Mouse (Mus musculus): ENCODE results near the gene Pacs1.
"Not testable (repeated sequence)": the region's sequence is repeated elsewhere in the genome, so short reads cannot be mapped to it uniquely, and the experiment has no call there.

Gene Pacs1

DNA sequence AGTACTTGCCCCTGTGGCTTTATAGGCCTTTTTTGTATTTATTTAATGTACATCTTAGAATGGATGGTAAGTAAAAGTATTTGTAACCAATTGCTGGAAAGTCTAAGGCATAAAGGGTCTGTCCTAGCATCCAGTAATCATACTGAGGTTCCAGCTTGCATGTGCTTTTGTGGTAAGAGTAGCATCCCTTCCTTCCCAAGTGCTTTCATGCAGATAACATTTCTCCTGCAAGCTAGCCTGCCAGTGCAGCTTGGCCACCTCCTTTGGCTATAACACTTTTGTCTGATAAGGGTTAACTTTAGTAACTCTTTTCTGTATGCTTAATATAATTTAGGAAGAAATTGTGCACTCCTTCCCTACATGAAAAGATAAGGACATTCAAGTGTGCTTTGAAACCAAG is 4.9 kb downstream of the Pacs1 start:
- in situ Hi-C loops (cut with MboI), result no loop called here

DNA sequence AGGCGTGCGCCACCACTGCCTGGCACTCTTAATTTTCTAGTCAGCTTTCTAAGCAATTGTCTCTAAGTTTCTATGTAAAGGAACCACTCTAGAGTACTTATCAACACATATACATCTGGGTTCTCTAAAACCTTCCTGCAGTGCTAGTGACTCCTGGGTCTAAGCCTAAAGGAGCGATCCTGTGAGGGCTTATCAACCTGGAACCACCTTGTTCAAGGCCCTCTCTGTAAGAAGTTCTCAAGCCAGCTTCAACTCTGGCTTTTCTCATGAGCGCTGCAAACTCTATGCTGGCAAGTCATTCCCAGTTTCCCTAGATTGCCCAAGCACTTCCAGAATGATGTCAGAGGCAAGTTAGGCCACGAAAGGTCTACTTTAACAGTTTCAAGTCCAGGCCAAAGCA is 5.9 kb downstream of the Pacs1 start:
- in situ Hi-C loops (cut with MboI), result no loop called here

DNA sequence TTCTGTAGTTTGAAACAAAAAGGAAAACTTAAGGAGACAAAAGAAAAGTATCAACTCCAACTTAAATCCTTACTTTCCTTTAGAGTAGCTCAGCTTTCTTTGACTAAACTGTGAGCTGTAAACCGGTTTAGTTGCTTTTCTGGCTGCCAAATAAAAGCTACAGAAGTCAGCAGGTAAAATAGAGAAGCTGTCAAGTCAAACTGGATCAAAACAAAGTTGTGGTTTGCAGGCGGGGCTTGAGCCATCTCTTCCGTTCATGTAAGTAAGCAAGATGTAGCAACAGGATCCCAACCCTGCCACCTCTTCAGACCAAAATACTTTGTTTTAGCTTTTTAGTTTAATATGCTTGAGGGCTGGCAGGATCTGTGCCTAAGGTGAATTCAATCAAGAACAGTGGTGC is 15.8 kb downstream of the Pacs1 start:
- in situ Hi-C loops (cut with MboI), result no loop called here

DNA sequence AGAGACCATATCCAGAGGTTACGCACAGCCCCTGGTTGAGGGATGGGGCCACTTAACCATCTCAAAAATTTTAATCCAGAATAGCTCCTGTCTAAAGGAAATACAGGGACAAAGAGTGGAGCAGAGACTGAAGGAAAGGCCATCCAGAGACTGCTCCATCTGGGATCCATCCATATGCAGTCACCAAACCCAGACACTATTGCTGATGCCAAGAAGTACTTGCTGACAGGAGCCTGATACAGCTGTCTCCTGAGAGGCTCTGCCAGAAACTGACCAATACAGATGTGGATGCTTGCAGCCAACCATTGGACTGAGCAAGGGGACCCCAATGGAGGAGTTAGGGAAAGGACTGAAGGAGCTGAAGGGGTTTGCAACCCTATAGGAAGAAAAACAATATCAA is 35.9 kb downstream of the Pacs1 start:
- in situ Hi-C loops (cut with MboI), result not testable (repeated sequence)

DNA sequence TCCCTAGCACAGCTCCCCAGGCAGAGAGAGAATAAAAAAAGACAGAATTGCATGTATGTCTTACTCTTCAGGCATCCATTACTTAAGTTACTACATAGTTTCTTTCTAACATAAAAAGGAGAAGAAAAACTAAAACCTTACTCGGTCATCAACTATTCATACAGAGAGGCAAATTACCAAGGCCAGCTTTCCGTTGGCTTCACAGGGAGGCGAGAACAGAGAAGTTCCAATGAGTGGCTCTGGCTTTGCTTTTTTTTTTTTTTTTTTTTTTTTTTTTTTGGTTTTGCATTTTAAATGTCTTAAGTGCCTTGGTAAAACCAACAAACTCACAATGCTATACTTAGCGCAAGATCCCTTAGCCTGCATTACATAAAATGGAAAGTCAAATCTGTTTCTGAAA is 40.2 kb downstream of the Pacs1 start:
- in situ Hi-C loops (cut with MboI), result no loop called here

DNA sequence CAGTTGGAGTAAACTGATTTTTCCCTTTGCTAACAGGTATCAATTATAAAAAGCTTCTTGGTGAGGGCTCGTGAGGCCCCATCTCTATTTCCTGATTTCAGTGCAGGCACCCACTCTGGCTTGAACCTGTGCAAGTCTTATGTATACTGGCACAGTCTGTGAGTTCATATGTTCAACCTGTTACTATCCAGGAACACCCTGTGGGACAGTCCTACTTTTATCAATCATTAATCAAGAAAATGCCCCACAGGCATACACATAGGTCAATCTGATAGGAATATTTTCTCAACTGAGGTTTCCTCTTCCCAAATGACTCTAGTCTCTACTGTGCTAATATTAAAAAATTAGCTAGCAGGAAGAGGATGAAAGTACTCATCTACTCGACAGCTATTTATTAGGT is 42.8 kb downstream of the Pacs1 start:
- in situ Hi-C loops (cut with MboI), result no loop called here

DNA sequence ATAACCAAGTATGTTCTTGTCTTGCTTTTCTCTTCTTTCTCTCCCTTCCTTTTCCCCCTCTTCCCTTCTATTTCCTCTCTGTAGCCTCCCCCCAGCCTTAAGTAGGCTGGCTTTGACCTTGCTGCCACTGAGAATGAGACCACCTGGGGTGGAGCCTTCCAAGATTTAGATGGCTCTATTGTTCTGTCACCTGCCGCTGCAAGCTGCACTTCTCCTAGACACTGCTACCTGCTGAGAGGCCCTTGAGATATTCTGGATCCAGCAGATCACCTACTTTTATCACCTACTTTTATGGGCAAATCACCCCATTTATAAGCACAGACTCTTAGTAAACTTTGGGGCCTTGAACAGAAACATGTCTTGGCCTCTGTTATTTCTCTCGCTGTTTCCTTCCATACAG is 48.3 kb downstream of the Pacs1 start:
- in situ Hi-C loops (cut with MboI), result no loop called here

DNA sequence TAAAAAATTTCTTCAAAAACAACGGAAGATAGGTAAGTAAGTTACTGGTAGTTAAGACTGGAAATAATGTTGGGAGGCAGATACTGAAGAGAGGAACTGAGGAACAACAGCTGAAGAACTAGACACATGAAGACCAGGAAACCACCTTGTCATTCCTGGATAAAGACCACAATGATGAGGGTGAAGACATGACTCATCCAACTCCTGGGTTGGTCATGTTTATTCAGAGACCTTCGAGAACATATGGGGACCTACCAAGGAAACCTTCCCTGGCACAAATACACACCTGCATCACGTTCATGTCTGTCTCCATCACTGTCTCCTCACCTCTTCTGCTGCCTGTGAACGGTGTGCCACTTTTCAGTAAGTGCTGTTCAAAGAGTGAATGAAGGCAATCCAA is 48.8 kb downstream of the Pacs1 start:
- in situ Hi-C loops (cut with MboI), result no loop called here

DNA sequence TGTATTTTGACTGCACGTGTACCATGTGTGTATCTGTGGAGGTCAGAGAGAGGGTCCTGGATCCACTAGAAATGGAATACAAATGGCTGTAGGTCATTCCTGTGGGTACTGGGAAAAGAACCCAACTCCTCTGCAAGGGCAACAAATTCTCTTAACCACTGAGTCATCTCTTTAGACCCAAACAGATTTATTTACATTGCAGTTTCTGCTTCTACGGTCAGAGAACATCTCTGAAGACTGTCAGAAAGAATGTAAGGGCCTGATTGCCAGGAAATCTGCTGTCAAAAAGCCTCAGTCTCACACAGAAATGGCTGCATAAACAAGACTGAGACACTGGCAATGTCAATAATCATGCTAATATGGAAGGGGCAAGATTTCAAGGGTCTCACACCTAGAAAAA is 51.0 kb downstream of the Pacs1 start:
- in situ Hi-C loops (cut with MboI), result no loop called here

DNA sequence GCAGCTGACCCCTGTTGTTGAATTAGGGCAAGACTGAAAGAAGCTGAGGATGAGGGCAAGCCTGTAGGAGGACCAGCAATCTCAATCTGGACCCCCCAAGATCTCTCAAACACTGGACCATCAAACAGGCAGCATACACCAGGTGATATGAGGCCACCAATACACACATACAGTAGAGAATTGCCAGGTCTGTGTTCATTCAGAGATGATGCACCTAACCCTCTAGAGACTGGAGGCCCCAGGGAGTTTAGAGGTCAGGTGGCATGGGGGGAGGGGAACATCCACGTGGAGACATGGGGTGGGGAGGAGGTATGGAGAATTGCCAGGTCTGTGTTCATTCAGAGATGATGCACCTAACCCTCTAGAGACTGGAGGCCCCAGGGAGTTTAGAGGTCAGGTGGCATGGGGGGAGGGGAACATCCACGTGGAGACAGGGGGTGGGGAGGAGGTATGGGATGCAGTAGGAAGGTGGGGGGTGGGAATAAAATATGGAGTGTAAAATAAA is 51.6 kb downstream of the Pacs1 start:
- in situ Hi-C loops (cut with MboI), result not testable (repeated sequence)

DNA sequence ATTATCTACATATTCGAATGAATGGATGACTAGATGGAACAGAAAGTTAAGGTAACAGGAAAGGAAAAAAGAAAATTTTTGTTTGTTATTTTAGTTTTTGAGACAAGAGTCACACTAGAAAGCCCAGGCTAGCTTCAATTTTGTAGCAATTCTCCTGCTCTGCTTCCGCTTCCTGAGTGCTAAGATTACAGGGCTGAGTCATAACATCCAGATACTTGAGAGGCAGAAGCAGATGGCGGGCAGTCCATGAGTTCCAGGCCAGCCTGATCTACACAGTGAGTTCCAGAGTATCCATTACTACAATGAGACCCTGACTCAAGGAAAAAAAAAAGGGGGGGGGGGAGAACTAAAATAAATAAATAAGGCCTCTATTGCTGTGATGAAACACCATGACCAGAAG is 52.5 kb downstream of the Pacs1 start:
- in situ Hi-C loops (cut with MboI), result no loop called here

DNA sequence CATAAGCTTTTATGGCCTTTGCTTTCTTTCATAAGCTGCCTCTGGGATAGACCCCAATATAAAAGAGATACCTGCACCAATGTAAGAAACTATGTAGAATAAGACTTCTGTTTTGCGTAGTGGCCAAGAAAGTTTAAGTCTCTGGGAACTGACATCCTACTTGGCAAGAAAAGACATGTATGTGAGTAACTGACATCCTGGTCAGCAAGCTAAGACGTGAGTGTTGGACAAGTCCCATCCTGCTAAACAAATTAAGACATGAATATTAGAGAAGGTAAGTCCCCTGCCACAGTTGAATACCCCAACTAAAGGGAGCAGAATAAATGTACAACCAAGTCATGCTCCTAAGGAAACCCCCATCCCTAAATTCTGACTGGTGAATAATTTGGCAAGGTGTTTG is 71.2 kb downstream of the Pacs1 start:
- in situ Hi-C loops (cut with MboI), result no loop called here

DNA sequence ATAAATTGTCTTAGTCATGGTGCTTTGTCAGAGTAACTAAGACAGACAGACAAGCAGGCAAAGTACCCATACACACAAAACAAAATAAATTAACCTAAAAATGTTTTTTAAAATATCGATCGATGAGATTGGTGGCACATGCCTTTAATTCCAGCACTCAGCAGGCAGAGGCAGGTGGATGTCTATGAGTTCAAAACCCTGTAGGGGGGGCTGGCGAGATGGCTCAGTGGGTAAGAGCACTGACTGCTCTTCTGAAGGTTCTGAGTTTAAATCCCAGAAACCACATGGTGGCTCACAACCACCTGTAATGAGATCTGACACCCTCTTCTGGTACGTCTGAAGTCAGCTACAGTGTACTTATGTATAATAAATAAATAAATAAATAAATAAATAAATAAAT is 72.3 kb downstream of the Pacs1 start:
- in situ Hi-C loops (cut with MboI), result not testable (repeated sequence)

DNA sequence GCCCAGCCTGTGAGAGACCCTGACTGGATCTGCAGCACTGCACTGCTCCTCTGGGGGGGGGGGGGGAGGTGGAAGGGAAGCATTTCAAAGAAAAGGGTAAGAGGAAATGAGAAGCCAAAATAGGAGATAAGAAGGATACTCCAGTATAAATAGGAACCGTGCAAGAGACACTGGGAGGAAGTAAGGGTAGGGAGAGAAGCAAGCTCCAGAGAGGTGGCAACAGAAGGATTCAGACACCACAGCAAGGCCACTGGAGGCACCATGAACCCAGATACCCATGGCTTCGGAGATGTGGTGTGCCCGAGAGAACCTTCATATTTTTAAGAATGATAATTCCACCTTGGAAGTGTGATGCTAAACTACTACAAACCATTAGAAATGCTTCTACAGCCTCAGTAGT is 74.4 kb downstream of the Pacs1 start:
- in situ Hi-C loops (cut with MboI), result no loop called here

DNA sequence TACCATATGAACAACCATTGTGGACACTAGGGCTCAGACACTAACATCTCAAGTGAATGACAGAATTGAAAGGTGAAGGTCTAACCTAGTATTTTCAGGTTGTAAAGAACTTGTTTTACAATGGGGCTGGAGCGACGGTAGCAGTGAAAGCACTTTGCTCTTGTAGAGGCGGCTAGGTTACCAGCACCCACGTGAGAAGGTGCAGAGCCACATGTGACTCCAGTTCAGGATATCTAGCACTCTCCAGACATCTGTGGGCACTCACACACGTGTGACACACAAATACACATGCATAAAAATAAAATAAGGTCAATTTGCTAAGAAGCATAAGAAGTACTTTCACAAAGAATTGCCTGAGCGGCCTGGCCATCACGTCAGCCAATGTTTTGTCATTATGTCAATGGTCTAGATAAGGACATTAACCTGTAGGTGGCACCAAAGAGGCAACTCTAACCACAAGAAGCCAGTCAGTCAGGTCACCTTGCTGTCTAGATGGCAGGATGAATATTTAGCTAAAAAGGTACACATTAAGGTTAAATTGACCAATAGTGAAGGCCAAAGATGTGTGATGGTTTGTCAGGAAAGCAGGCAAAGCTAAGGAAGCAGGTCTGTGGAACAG is 77.4 kb downstream of the Pacs1 start:
- in situ Hi-C loops (cut with MboI), result no loop called here

DNA sequence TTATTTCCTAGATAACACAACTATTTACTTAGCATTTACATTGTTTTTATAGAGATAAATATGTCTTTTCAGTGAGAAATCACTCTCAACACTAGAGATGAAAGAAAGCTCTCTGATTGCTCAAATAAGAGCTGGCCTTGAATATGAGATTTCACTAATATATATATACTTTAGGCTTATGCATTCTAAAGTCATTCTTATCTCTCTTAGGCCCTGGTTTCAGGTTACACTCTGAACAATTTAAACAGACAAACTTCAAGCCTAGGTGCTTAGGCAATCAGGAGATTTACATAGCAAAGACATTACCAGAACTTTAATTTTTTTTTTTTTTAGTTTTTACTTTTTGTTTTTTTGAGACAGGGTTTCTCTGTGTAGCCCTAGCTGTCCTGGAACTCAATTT is 80.5 kb downstream of the Pacs1 start:
- in situ Hi-C loops (cut with MboI), result no loop called here

DNA sequence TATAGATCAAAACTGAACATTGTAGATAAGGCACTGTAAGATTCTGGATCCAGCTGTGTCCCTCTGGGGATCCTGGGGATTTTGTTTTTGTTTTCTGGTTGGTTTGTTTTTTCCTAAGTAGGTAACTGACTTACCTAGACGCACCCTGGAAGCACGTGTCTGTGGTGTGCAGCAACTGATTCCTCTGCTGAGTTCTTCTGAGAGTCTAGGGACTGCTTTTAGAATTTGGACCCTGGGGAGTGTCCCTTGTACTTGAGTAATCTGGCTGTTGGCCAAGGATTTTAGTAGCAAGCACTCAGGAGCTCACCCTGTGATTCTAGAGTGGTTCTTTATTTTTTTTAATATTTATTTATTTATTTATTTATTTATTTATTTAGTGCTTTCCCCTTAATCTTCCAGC is 85.5 kb downstream of the Pacs1 start:
- in situ Hi-C loops (cut with MboI), result no loop called here

DNA sequence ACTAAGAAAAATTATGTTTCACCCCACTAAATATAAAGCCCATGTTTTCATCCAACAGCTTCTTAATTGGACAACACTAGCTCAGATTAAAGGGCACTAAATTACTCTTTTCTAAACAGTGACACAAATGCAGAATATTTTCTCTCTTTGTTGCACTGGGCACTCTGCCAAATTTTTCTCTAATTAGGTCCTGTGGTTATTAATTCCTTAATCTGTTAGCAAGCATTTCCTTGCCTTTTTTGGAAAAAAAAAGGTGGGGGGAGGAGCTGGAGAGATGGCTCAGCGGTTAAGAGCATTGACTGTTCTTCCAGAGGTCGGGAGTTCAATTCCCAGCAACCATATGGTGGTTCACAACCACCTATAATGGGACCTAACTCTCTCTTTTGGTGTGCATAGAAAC is 91.0 kb downstream of the Pacs1 start:
- in situ Hi-C loops (cut with MboI), result no loop called here

DNA sequence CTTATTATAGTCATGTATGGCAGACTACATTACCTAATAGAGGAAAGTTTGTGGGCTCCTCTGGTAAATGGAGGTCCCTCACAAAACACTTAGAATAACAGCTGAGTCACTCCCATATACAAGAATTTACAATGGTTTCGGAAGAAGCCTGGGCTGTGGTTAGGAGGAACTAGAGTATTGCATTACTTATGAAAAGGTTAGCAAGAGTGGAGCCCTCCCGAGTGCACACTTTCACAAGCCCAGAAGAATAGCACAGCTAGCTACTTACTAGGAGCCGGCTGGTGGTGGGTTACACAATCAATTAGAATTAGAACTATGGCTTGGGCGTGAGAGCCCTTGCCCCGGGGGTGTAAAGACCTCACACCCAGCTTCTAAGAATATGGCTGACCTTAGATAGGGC is 94.3 kb downstream of the Pacs1 start:
- in situ Hi-C loops (cut with MboI), result no loop called here

DNA sequence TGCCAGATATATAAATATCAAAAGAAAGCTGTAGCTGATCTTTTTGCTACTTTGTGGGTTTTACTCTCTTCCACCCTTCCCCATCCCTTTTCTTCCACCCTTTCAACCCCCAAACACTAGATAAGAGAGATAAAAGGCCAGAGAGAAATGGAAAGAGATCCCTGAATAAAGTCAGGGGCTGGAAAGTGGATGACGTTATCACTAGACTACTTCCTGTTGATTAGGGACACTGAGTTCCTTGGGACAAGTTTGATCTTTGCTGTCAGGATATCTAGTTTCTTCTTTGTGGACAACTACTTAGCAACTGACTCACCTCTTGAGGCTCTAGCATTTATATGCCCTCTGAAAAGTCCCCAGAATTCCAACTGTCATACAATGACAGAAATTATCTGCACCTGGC is 102.5 kb downstream of the Pacs1 start:
- in situ Hi-C loops (cut with MboI), result no loop called here

DNA sequence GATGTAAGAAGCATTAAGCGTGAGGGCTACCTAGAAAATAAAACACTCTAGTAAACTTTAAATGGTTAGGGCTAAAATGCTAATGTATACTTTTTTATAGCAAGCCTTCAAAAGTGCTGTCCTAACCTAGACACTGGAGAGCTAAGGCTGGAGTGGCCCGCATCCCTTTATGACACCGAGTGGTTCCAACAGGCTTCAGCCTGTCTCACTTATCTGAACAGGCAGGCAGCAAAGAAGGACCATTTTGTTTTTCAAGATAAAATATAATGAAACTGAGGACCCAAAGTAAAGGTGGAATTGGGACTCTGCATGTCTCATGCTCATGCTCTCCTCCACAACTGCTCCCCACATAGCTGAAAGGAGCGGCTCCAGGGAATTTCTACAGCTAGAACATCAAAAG is 105.4 kb downstream of the Pacs1 start:
- in situ Hi-C loops (cut with MboI), result no loop called here

DNA sequence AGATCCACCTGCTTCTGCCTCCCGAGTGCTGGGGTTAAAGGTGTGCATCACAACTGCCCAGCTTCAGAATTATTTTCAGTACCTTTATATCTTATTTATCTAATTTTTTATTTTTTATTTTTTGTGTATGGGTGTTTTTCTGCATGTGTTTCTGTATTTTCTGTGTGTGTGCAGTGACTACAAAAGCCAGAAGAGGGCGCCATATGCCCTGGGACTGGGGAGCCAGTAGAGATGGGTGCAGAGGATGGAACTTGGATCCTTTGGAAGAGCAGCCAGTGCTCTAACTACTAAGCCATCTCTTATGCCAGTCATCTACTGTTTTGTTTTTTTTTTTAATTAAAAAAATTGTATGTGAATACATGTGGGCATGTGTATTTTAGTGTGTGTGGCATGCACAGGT is 108.5 kb downstream of the Pacs1 start:
- in situ Hi-C loops (cut with MboI), result no loop called here

DNA sequence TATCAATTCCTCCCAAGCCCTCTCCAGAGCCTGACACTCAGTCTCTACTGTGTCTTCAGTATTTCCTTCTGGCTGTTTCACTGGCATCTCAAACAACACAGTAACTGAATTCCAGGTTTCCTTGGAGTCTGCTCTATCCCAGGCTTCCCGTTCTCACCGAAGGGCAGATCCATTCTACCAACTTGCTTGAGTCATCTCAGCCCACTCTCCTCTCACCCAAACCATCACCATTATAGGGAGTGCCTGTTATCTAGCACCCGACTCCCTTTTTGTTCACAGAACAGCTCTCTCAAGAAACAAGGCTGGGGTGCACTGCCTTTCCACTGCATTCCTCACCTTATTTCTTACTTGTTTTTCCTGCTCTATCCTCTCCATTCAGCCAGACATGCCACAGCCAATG is 111.0 kb downstream of the Pacs1 start:
- in situ Hi-C loops (cut with MboI), result no loop called here

DNA sequence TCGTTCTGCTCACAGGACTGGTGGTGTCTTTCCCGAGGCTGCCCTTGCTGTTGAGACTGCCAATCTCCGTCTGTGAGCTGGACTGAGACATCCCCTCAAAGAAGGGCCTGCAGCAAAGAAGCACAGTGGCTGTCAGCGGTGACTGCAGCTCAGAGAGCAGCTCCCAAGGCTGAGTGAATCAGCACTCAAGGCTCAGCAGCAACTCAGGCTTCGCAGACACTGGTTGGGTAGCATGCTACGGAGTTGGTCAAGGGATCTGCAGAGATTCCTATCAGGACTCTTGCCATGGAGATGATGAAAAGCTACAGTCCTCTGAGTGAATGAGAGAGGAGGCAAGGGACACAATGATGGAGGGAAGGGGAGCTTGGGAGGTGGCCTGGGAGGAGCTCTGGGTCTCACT is 120.7 kb downstream of the Pacs1 start:
- in situ Hi-C loops (cut with MboI), result no loop called here

DNA sequence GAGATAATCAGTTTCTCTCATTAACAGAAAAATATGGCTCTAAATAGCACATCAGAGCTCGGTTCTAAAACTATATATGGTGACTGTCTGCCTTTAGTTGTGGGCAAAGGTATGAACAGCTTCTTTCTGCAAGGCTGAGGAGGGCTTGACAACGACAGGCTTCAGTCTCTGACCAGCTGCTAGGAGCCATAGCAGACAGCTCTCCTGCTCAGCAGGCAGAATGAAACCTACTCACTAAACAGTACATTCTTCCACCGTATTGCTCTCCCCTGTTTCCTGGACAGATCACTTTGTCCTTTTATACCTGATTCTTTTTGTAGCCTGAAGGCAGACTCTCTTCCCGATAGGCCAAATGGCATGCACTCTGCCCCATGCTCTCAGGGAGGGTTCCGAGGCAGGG is 121.2 kb downstream of the Pacs1 start:
- in situ Hi-C loops (cut with MboI), result no loop called here

Measured in mature B cell (primary cell).